Mouse (Mus musculus): ENCODE results near the gene Prpf6.

DNA sequence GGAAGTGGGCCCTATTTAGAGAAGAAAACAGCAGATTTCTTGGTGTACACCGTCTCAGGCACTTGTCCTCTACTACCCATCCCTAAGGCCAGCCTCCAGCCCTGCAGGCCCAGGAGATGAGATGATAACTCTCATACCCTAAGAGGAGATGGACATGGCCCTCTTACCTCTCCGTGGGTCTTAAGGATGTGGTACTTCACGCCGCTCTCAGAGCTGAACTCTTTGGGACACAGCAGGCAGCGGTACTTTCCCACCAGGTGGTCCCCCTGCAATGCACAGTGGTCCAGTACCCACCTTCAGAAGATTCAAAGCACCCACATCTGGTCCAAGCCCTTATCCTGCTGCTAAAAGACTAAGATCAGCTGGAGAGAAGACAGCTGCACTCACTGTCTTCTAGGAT is 6.2 kb upstream of the Prpf6 start:
- no peak for TF ChIP-seq GATA1 (IDR thresholded peaks at IDR 0.05; ENCODE audit: borderline replicate concordance, low read length)
- TF ChIP-seq FLI1 (IDR thresholded peaks at IDR 0.05; ENCODE audit: low read length) = no peak

Data from megakaryocyte, embryonic 14.5 days (primary cell).